Mouse (Mus musculus): ENCODE data around the gene Serpinb7. TPM values are rescaled to one million over a fixed set of nuclear protein-coding genes. Genes with fewer than 3 reads are reported as not detected.

Gene Serpinb7
- total and polyA plus RNA-seq, 3 experiments, result 0.17 to 0.20 TPM; not detected in 1

- dilution Hi-C loops (cut with MboI; ENCODE audit: extremely low pct_ligation_motif_present, extremely low pct_unique_long_range_greater_than_20kb, low sequenced_read_pairs), result no loop called here
- TF ChIP-seq GABPA (IDR thresholded peaks at IDR 0.05; ENCODE audit: insufficient replicate concordance, low read depth, low read length) (no peak), RAD21 (IDR thresholded peaks at IDR 0.05; ENCODE audit: low read depth, low read length) (peak; percentile 81), CTCF (conservative IDR thresholded peaks at IDR 0.05 in 1 of 2, IDR thresholded peaks at IDR 0.05 in 1 of 2; ENCODE audit: low read depth in 2 of 2, low read length in 2 of 2) (peak in 1 of 2 experiments; percentile 73; a peak in 2 of 4 replicates), ZNF384 (IDR thresholded peaks at IDR 0.05; ENCODE audit: low read depth, low read length) (no peak), ZKSCAN1 (IDR thresholded peaks at IDR 0.05; ENCODE audit: borderline replicate concordance, low read depth, low read length) (no peak), TCF12 (IDR thresholded peaks at IDR 0.05; ENCODE audit: low read depth, low read length) (no peak), SMC3 (IDR thresholded peaks at IDR 0.05; ENCODE audit: low read depth, low read length) (peak; percentile 75), ZC3H11A (IDR thresholded peaks at IDR 0.05; ENCODE audit: low read depth, low read length) (peak; percentile 44)
- Histone ChIP-seq H3K4me3 (replicated peaks in 1 of 3; ENCODE audit: low read depth in 2 of 3, low read length in 2 of 3, poor library complexity in 1 of 3) (no peak overlapping the region), H3K4me2 (ENCODE audit: insufficient read depth, low read depth, poor library complexity, severe bottlenecking) (no peak overlapping the region), H3K79me2 (replicated peaks; ENCODE audit: control insufficient read depth, extremely low read depth, insufficient read depth, poor library complexity, severe bottlenecking) (no peaks in the 10 kb centered on the region), H3K4me1 (ENCODE audit: control insufficient read depth in 1 of 2, insufficient read depth in 2 of 2) (no peaks in the 10 kb centered on the region), H3K27ac (ENCODE audit: insufficient read depth, low read depth) (no peak overlapping the region), H3K27me3 (replicated peaks) (no peaks in the 10 kb centered on the region), H3K9me3 (replicated peaks; ENCODE audit: low read length) (no peaks in the 10 kb centered on the region), H3K9ac (ENCODE audit: insufficient read depth, low read depth) (no peak overlapping the region), H3K36me3 (replicated peaks in 1 of 2; ENCODE audit: control insufficient read depth in 1 of 2, insufficient read depth in 1 of 2, low read length in 1 of 2) (no peaks in the 10 kb centered on the region)
- in situ Hi-C loops (cut with MboI; ENCODE audit: low pct_ligation_motif_present, low pct_unique_long_range_greater_than_20kb, low sequenced_read_pairs), result loop anchor here (5.0 to 10.0 kb wide), 3 partner anchors 115 to 468 kb away; partner anchors contain the start of gene Serpinb8
- no peak for DNase-seq (ENCODE audit: extremely low read depth)
These were observed 80.5 kb downstream of the Serpinb7 start for GRCm38 (mm10) chr1:107479909-107480308.

- Histone ChIP-seq H3K9ac (ENCODE audit: insufficient read depth, low read depth) (no peak overlapping the region), H3K4me3 (replicated peaks in 1 of 3; ENCODE audit: low read depth in 2 of 3, low read length in 2 of 3, poor library complexity in 1 of 3) (peak overlapping the region in 1 of 3 experiments; percentile 19), H3K27ac (ENCODE audit: insufficient read depth, low read depth) (no peak overlapping the region), H3K9me3 (replicated peaks; ENCODE audit: low read length) (no peaks in the 10 kb centered on the region), H3K27me3 (replicated peaks) (no peaks in the 10 kb centered on the region), H3K36me3 (replicated peaks in 1 of 2; ENCODE audit: control insufficient read depth in 1 of 2, insufficient read depth in 1 of 2, low read length in 1 of 2) (no peaks in the 10 kb centered on the region), H3K4me2 (ENCODE audit: insufficient read depth, low read depth, poor library complexity, severe bottlenecking) (peak overlapping the region; percentile 34), H3K79me2 (replicated peaks; ENCODE audit: control insufficient read depth, extremely low read depth, insufficient read depth, poor library complexity, severe bottlenecking) (no peaks in the 10 kb centered on the region), H3K4me1 (ENCODE audit: control insufficient read depth in 1 of 2, insufficient read depth in 2 of 2) (no peaks in the 10 kb centered on the region)
- DNase-seq (ENCODE audit: extremely low read depth), result peak; percentile 81
- dilution Hi-C loops (cut with MboI; ENCODE audit: extremely low pct_ligation_motif_present, extremely low pct_unique_long_range_greater_than_20kb, low sequenced_read_pairs), result no loop called here
- in situ Hi-C loops (cut with MboI; ENCODE audit: low pct_ligation_motif_present, low pct_unique_long_range_greater_than_20kb, low sequenced_read_pairs), result loop anchor here (5.0 to 10.0 kb wide), 2 partner anchors 113 to 469 kb away; partner anchors contain the start of gene Serpinb8
- TF ChIP-seq HCFC1 (IDR thresholded peaks at IDR 0.05; ENCODE audit: low read depth, low read length) (no peak), UBTF (IDR thresholded peaks at IDR 0.05; ENCODE audit: low read depth, low read length) (no peak), TCF12 (IDR thresholded peaks at IDR 0.05; ENCODE audit: low read depth, low read length) (no peak), SMC3 (IDR thresholded peaks at IDR 0.05; ENCODE audit: low read depth, low read length) (peak; percentile 95), MXI1 (IDR thresholded peaks at IDR 0.05; ENCODE audit: low read depth, low read length) (no peak), MAX (IDR thresholded peaks at IDR 0.05; ENCODE audit: low read length) (no peak), CHD2 (IDR thresholded peaks at IDR 0.05; ENCODE audit: low read length) (no peak), ELF1 (IDR thresholded peaks at IDR 0.05; ENCODE audit: low read depth, low read length) (0 out of 2 replicates have a peak, but pooled peaks have one; percentile 24), POLR2AphosphoS2 (IDR thresholded peaks at IDR 0.05; ENCODE audit: low read depth, low read length) (no peak), PAX5 (IDR thresholded peaks at IDR 0.05; ENCODE audit: low read length) (no peak), NELFE (IDR thresholded peaks at IDR 0.05; ENCODE audit: low read depth, low read length) (no peak), JUND (conservative IDR thresholded peaks at IDR 0.05; ENCODE audit: low read depth, low read length) (no peak), USF2 (conservative IDR thresholded peaks at IDR 0.05; ENCODE audit: low read depth, low read length) (no peak), EP300 (IDR thresholded peaks at IDR 0.05; ENCODE audit: low read length) (no peak), MYC (IDR thresholded peaks at IDR 0.05; ENCODE audit: low read depth, low read length) (no peak), E2F4 (IDR thresholded peaks at IDR 0.05; ENCODE audit: insufficient replicate concordance, low read depth, low read length) (no peak), GABPA (IDR thresholded peaks at IDR 0.05; ENCODE audit: insufficient replicate concordance, low read depth, low read length) (no peak), TBP (conservative IDR thresholded peaks at IDR 0.05; ENCODE audit: low read depth, low read length) (no peak), POLR2A (IDR thresholded peaks at IDR 0.05; ENCODE audit: low read depth, low read length) (no peak), MEF2A (IDR thresholded peaks at IDR 0.05; ENCODE audit: borderline replicate concordance, low read depth, low read length) (peak; percentile 86), ZKSCAN1 (IDR thresholded peaks at IDR 0.05; ENCODE audit: borderline replicate concordance, low read depth, low read length) (no peak), MAFK (IDR thresholded peaks at IDR 0.05; ENCODE audit: insufficient replicate concordance, low read length) (no peak), ZNF384 (IDR thresholded peaks at IDR 0.05; ENCODE audit: low read depth, low read length) (no peak), SIN3A (IDR thresholded peaks at IDR 0.05; ENCODE audit: low read length) (no peak), KAT2A (IDR thresholded peaks at IDR 0.05; ENCODE audit: insufficient replicate concordance, low read length) (no peak), CHD1 (IDR thresholded peaks at IDR 0.05; ENCODE audit: low read depth, low read length) (no peak), USF1 (IDR thresholded peaks at IDR 0.05; ENCODE audit: low read depth, low read length) (no peak), IRF4 (IDR thresholded peaks at IDR 0.05; ENCODE audit: low read depth, low read length) (0 out of 2 replicates have a peak, but pooled peaks have one; percentile 39), MAZ (IDR thresholded peaks at IDR 0.05; ENCODE audit: low read depth, low read length) (no peak), JUN (IDR thresholded peaks at IDR 0.05; ENCODE audit: insufficient read depth, low read depth, low read length) (no peak), ZC3H11A (IDR thresholded peaks at IDR 0.05; ENCODE audit: low read depth, low read length) (peak; percentile 86)
These were observed 82.0 kb downstream of the Serpinb7 start for GRCm38 (mm10) chr1:107481452-107481851.

All from CH12.LX (cell line).